10 mouse cellular contexts compared by ENCODE assay signal in the genomic region with DNA sequence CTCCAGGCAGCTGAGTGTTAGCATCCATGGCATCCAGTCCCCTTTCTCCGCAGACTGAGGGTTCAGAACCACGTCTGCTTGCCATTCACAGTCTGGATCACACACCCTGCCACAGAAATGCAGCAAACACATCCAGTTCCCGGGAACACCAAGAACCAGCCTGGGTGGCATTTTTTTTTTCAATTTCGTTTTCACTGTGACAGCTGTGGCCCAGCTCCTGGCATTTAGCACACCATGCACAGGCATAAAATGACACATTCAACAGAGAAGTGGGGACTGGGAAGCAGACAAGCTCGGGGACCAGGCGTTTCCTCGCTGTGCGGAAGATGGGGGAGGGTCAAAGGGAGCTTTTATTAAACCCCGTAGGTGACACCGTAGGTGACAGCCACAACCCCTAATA. TPM values are rescaled to one million over a fixed set of nuclear protein-coding genes. Genes with fewer than 3 reads are reported as not detected.
DNase-seq lines count a peak whose midpoint lies in the region; ATAC-seq and TF ChIP-seq lines count a peak whose summit lies in the region.
"Had no signal": no experiment of that assay in that cellular context is flagged by ENCODE, and none has a peak within 500 bp of the region (broad histone marks: within the 10 kb centered on the region; RNA-seq: fewer than 3 reads in every experiment).

No protein-coding gene starts in this region.

- H3K4me2 ChIP-seq in forebrain, embryonic 14.5 days (ENCODE audit: low read length): no peak overlapping the region
- H3K4me2 ChIP-seq in forebrain, embryonic 12.5 days: no peak overlapping the region
- peak overlapping the region; percentile 10; the same call in 1 of the 2 replicates for H3K4me2 ChIP-seq in limb, embryonic 14.5 days (replicated peaks; ENCODE audit: low read depth, low read length, severe bottlenecking)
- no peak overlapping the region for H3K4me2 ChIP-seq in hindbrain, embryonic 16.5 days (ENCODE audit: low read length)
- H3K4me2 ChIP-seq: neural tube, embryonic 12.5 days had no signal

- no peak for TF ChIP-seq POLR2A in MEL (IDR thresholded peaks at IDR 0.05; ENCODE audit: control insufficient read depth in 1 of 2, insufficient read depth in 1 of 2, low read depth in 1 of 2, low read length in 2 of 2, poor library complexity in 1 of 2)
- TF ChIP-seq POLR2A in limb, embryonic 14.5 days (IDR thresholded peaks at IDR 0.05; ENCODE audit: borderline replicate concordance, extremely low read depth, insufficient read depth, insufficient read length): no peak

- no peak overlapping the region for H3K27ac ChIP-seq in forebrain, embryonic 14.5 days (ENCODE audit: low read depth, low read length)
- H3K27ac ChIP-seq in forebrain, embryonic 12.5 days: no peak overlapping the region
- no peak overlapping the region for H3K27ac ChIP-seq in MEL (ENCODE audit: control insufficient read depth, low read depth, low read length)
- no peak overlapping the region for H3K27ac ChIP-seq in limb, embryonic 14.5 days (replicated peaks; ENCODE audit: low read depth, low read length)
- no peak overlapping the region for H3K27ac ChIP-seq in hindbrain, embryonic 16.5 days (ENCODE audit: low read depth, low read length)
- H3K27ac ChIP-seq: kidney, postnatal 0 days; neural tube, embryonic 12.5 days had no signal

- no peak for TF ChIP-seq RAD21 in MEL (IDR thresholded peaks at IDR 0.05; ENCODE audit: low read depth, low read length)

- peak; percentile 22; the same call in 1 of the 2 replicates for ATAC-seq in forebrain, embryonic 14.5 days
- no peak for ATAC-seq in forebrain, embryonic 12.5 days (ENCODE audit: low FRiP score)
- ATAC-seq in limb, embryonic 14.5 days (ENCODE audit: low FRiP score, low read depth): 0 out of 2 replicates have a peak, but pooled peaks have one; percentile 45
- no peak for ATAC-seq in hindbrain, embryonic 16.5 days

- no peak for TF ChIP-seq EP300 in MEL (IDR thresholded peaks at IDR 0.05; ENCODE audit: low read depth in 1 of 2, low read length in 2 of 2)

- H3K4me3 ChIP-seq in forebrain, embryonic 14.5 days (ENCODE audit: low read depth, low read length): no peak overlapping the region
- H3K4me3 ChIP-seq in forebrain, embryonic 12.5 days (replicated peaks): no peak overlapping the region
- H3K4me3 ChIP-seq in MEL (ENCODE audit: control insufficient read depth in 1 of 2, insufficient read depth in 1 of 2, low read depth in 2 of 2, low read length in 2 of 2): peak overlapping the region in 1 of 2 experiments; percentile 28; a peak in 1 of 4 replicates
- H3K4me3 ChIP-seq in limb, embryonic 14.5 days (replicated peaks; ENCODE audit: low read length): no peak overlapping the region
- H3K4me3 ChIP-seq in hindbrain, embryonic 16.5 days (ENCODE audit: low read length): no peak overlapping the region
- H3K4me3 ChIP-seq: neural tube, embryonic 12.5 days had no signal

- 61% methylated on average over 10 of the region's 10 CpGs for whole genome bisulfite sequencing in forebrain, embryonic 14.5 days
- 65% methylated on average over 10 of the region's 10 CpGs for WGBS in forebrain, embryonic 12.5 days
- WGBS in limb, embryonic 14.5 days: 38% methylated on average over 10 of the region's 10 CpGs
- 54% methylated on average over 10 of the region's 10 CpGs for WGBS in hindbrain, embryonic 16.5 days

- peaks cover 3% of the 10 kb centered on the region; the same call in 1 of the 2 replicates for H3K4me1 ChIP-seq in forebrain, embryonic 14.5 days (ENCODE audit: control insufficient read depth, insufficient read depth, low read length)
- H3K4me1 ChIP-seq in forebrain, embryonic 12.5 days: peaks cover 13% of the 10 kb centered on the region
- H3K4me1 ChIP-seq in MEL (ENCODE audit: control insufficient read depth in 1 of 2, insufficient read depth in 2 of 2, low read length in 2 of 2): peaks cover 6 to 26% of the 10 kb centered on the region in 2 experiments
- peaks cover 11% of the 10 kb centered on the region; the same call in 1 of the 2 replicates for H3K4me1 ChIP-seq in limb, embryonic 14.5 days (ENCODE audit: control insufficient read depth, insufficient read depth, low read length)
- H3K4me1 ChIP-seq in hindbrain, embryonic 16.5 days (ENCODE audit: control insufficient read depth, insufficient read depth, low read depth, low read length): peaks cover under 1% of the 10 kb centered on the region

- H3K36me3 ChIP-seq in forebrain, embryonic 14.5 days (ENCODE audit: control insufficient read depth, insufficient read depth, low read length): no peaks in the 10 kb centered on the region
- H3K36me3 ChIP-seq in forebrain, embryonic 12.5 days (replicated peaks): no peaks in the 10 kb centered on the region
- H3K36me3 ChIP-seq in MEL (ENCODE audit: control insufficient read depth in 1 of 2, insufficient read depth in 2 of 2, low read length in 2 of 2): peaks cover 0 to 13% of the 10 kb centered on the region in 2 experiments; a peak in 2 of 4 replicates
- H3K36me3 ChIP-seq in limb, embryonic 14.5 days (ENCODE audit: control insufficient read depth, insufficient read depth, low read length): peaks cover 3% of the 10 kb centered on the region
- no peaks in the 10 kb centered on the region for H3K36me3 ChIP-seq in hindbrain, embryonic 16.5 days (ENCODE audit: control insufficient read depth, insufficient read depth, low read length)
- H3K36me3 ChIP-seq: neural tube, embryonic 12.5 days had no signal

- no peak for DNase-seq in forebrain, embryonic 14.5 days (ENCODE audit: low spot score)
- peak; percentile 48 to 82 for DNase-seq in layer of hippocampus, adult 18-20 months (ENCODE audit: low spot score in 2 of 2)
- DNase-seq in layer of hippocampus, adult 9-10 months (ENCODE audit: low spot score): no peak
- no peak for DNase-seq in MEL (ENCODE audit: low read depth, low spot score)
- no peak for DNase-seq in limb, embryonic 14.5 days (ENCODE audit: low spot score)
- no peak for DNase-seq in adrenal gland, adult 8-10 months

- no peaks in the 10 kb centered on the region for H3K79me2 ChIP-seq in MEL (ENCODE audit: control insufficient read depth, insufficient read depth, low read length, poor library complexity)

- H3K27me3 ChIP-seq in forebrain, embryonic 14.5 days (replicated peaks; ENCODE audit: control insufficient read depth, insufficient read depth, low read length): no peaks in the 10 kb centered on the region
- H3K27me3 ChIP-seq in forebrain, embryonic 12.5 days: 0 out of 2 replicates have a peak, but pooled peaks cover 3% of the 10 kb centered on the region
- no peaks in the 10 kb centered on the region for H3K27me3 ChIP-seq in MEL (ENCODE audit: control insufficient read depth in 1 of 2, insufficient read depth in 2 of 2, low read length in 2 of 2)
- no peaks in the 10 kb centered on the region for H3K27me3 ChIP-seq in limb, embryonic 14.5 days (ENCODE audit: control insufficient read depth, insufficient read depth, low read length)
- H3K27me3 ChIP-seq in hindbrain, embryonic 16.5 days (replicated peaks; ENCODE audit: control insufficient read depth, insufficient read depth, low read length): no peaks in the 10 kb centered on the region
- H3K27me3 ChIP-seq: neural tube, embryonic 12.5 days had no signal

- TF ChIP-seq CTCF in MEL (IDR thresholded peaks at IDR 0.05 in 2 of 3, conservative IDR thresholded peaks at IDR 0.05 in 1 of 3; ENCODE audit: control insufficient read depth in 1 of 3, insufficient read depth in 1 of 3, low read depth in 2 of 3, low read length in 3 of 3, poor library complexity in 1 of 3, severe bottlenecking in 1 of 3): no peak

- no peak overlapping the region; the same call in 1 of the 2 replicates for H3K9ac ChIP-seq in forebrain, embryonic 14.5 days (ENCODE audit: low read length)
- H3K9ac ChIP-seq in forebrain, embryonic 12.5 days: no peak overlapping the region
- H3K9ac ChIP-seq in MEL (ENCODE audit: control insufficient read depth, low read depth, low read length, poor library complexity, severe bottlenecking): peak overlapping the region; percentile 49
- no peak overlapping the region; the same call in 1 of the 2 replicates for H3K9ac ChIP-seq in limb, embryonic 14.5 days (ENCODE audit: low read depth, low read length, severe bottlenecking)
- no peak overlapping the region for H3K9ac ChIP-seq in hindbrain, embryonic 16.5 days (ENCODE audit: low read depth, low read length)
- H3K9ac ChIP-seq: neural tube, embryonic 12.5 days had no signal

- no peaks in the 10 kb centered on the region for H3K9me3 ChIP-seq in forebrain, embryonic 14.5 days (replicated peaks; ENCODE audit: control insufficient read depth, low read length)
- no peaks in the 10 kb centered on the region for H3K9me3 ChIP-seq in forebrain, embryonic 12.5 days
- no peaks in the 10 kb centered on the region for H3K9me3 ChIP-seq in MEL (replicated peaks; ENCODE audit: insufficient read depth, low read length)
- H3K9me3 ChIP-seq in limb, embryonic 14.5 days (ENCODE audit: control insufficient read depth, low read length): no peaks in the 10 kb centered on the region
- H3K9me3 ChIP-seq in hindbrain, embryonic 16.5 days (ENCODE audit: control insufficient read depth, low read length): no peaks in the 10 kb centered on the region
- H3K9me3 ChIP-seq: neural tube, embryonic 12.5 days had no signal

TF ChIP-seq in MEL, 35 proteins besides CTCF, POLR2A, EP300 and RAD21 (continues in another document):
- TF ChIP-seq MAX (IDR thresholded peaks at IDR 0.05; ENCODE audit: low read length) (no peak), HCFC1 (IDR thresholded peaks at IDR 0.05; ENCODE audit: low read depth, low read length) (no peak), USF1 (IDR thresholded peaks at IDR 0.05; ENCODE audit: low read depth, low read length) (no peak), CHD2 (IDR thresholded peaks at IDR 0.05; ENCODE audit: low read length) (no peak), TAL1 (IDR thresholded peaks at IDR 0.05; ENCODE audit: low read length) (no peak), USF2 (IDR thresholded peaks at IDR 0.05; ENCODE audit: borderline replicate concordance in 1 of 2, insufficient read depth in 1 of 2, low read depth in 1 of 2, low read length in 2 of 2) (no peak), NELFE (IDR thresholded peaks at IDR 0.05; ENCODE audit: low read depth, low read length) (no peak), E2F4 (IDR thresholded peaks at IDR 0.05; ENCODE audit: borderline replicate concordance, low read depth, low read length) (no peak), ZMIZ1 (IDR thresholded peaks at IDR 0.05; ENCODE audit: low read depth, low read length) (no peak)

RNA-seq across cellular contexts. Expression of a gene that starts 55.6 kb away (rescaled TPM):
- polyA plus RNA-seq in forebrain, embryonic 14.5 days (2014; fragmentation: Nextera tagmentation; extraction: Ambion mirVana): 3.2 and 5.3 TPM in 2 replicates
- polyA plus RNA-seq in forebrain, embryonic 12.5 days (2016; fragmentation: Nextera tagmentation; extraction: Ambion mirVana): 0.44 and 0.66 TPM in 2 replicates
- 100 to 1,000 TPM; 335 to 351 TPM for total RNA-seq in layer of hippocampus, adult 18-20 months (2021)
- total RNA-seq in MEL (2012; rRNA removed): not detected in 2 replicates
- not detected for polyA plus RNA-seq in MEL (2012; ENCODE audit: insufficient read depth in 1 of 2, insufficient read length in 2 of 2, low read depth in 1 of 2, low replicate concordance in 2 of 2, missing spikeins in 1 of 2)
- polyA plus RNA-seq in limb, embryonic 14.5 days (2012; rRNA removed): 6.3 TPM in 2 replicates
- polyA plus RNA-seq in limb, embryonic 14.5 days (2014; fragmentation: Nextera tagmentation; extraction: Ambion mirVana): 3.9 and 5.8 TPM in 2 replicates
- total RNA-seq in adrenal gland, adult 8-10 months (2022): under 1 TPM; 0.30 to 0.80 (median 0.60) TPM
- polyA plus RNA-seq in hindbrain, embryonic 16.5 days (2015; fragmentation: Nextera tagmentation; extraction: Ambion mirVana): 15.1 and 18.6 TPM in 2 replicates

Comparison
In these comparisons a context has a peak if more than half of its experiments do, and no peak if none do; other contexts are left out.
1. ATAC-seq: peak in forebrain, embryonic 14.5 days (single experiment) and limb, embryonic 14.5 days (single experiment); none in forebrain, embryonic 12.5 days (single experiment) and hindbrain, embryonic 16.5 days (single experiment).
2. DNase-seq: peak in layer of hippocampus, adult 18-20 months (2 of 2); none in forebrain, embryonic 14.5 days (single experiment), layer of hippocampus, adult 9-10 months (single experiment), MEL (single experiment), limb, embryonic 14.5 days (single experiment) and adrenal gland, adult 8-10 months (single experiment).